Comparison of ENCODE assay signal across 8 mouse cellular contexts in the genomic region with DNA sequence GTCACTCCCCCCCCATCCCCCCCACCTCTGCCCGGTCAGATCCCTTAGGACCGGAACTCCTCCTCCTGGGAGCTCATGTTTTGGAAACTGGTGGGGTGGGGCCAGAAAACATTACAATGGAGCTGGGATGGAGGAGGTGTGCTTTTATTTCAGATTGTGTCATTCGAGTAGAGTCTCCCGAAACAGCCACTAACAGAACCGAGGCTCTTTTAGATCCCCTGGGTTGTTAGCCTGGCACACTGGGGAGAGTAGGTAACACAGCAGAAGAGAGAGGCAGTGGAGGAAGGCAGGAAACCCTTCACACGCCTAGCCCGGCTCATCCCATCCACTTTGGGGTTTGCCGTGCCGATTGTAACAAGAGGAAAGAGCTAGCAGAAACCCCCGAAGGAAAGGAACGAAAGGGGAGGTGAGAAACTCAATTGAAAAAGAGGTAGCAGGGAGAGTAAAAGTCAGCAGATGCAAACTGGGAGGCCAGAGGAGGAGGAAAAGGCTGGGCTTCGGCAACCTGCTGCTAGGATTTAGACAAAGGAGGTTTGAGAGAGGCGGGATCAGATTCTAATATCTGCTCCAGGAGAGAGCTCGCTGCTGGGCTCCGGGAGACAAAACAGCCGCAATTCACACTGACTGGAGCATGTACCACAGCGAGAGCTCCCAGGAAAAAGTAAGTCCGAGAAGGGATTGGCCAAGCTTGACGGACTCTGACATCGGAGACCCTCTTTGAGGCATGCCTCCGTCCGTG. TPM values are rescaled to one million over a fixed set of nuclear protein-coding genes. Genes with fewer than 3 reads are reported as not detected.
A peak's percentile ranks its signal among the peaks of the same experiment; 100 is the strongest.
DNase-seq lines count a peak whose midpoint lies in the region; ATAC-seq and TF ChIP-seq lines count a peak whose summit lies in the region.

No protein-coding gene starts in this region.

- H3K9ac ChIP-seq in heart, postnatal 0 days (replicated peaks; ENCODE audit: low read depth, low read length), result peak overlapping the region; percentile 56
- H3K9ac ChIP-seq in liver, embryonic 12.5 days, result 0 out of 2 replicates have a peak overlapping the region, but pooled peaks have one; percentile 0
- peak overlapping the region; percentile 53 for H3K9ac ChIP-seq in neural tube, embryonic 12.5 days

- no peaks in the 10 kb centered on the region for H3K27me3 ChIP-seq in heart, postnatal 0 days (ENCODE audit: control insufficient read depth, insufficient read depth, low read length)
- H3K27me3 ChIP-seq in liver, embryonic 12.5 days (replicated peaks), result peaks cover 29% of the 10 kb centered on the region
- no peaks in the 10 kb centered on the region for H3K27me3 ChIP-seq in neural tube, embryonic 12.5 days (replicated peaks)

- TF ChIP-seq CTCF in heart, postnatal 0 days (IDR thresholded peaks at IDR 0.05; ENCODE audit: low read depth), result no peak

- H3K36me3 ChIP-seq in heart, postnatal 0 days (replicated peaks; ENCODE audit: control insufficient read depth, insufficient read depth, low read length), result no peaks in the 10 kb centered on the region
- H3K36me3 ChIP-seq in liver, embryonic 12.5 days, result no peaks in the 10 kb centered on the region
- no peaks in the 10 kb centered on the region for H3K36me3 ChIP-seq in neural tube, embryonic 12.5 days

- H3K27ac ChIP-seq in heart, postnatal 0 days (ENCODE audit: low read depth), result peak overlapping the region; percentile 52
- no peak overlapping the region for H3K27ac ChIP-seq in liver, embryonic 12.5 days
- no peak overlapping the region for H3K27ac ChIP-seq in neural tube, embryonic 12.5 days

- peaks cover 20% of the 10 kb centered on the region for H3K4me1 ChIP-seq in heart, postnatal 0 days (ENCODE audit: control insufficient read depth, insufficient read depth)
- peaks cover 6% of the 10 kb centered on the region; the same call in 1 of the 2 replicates for H3K4me1 ChIP-seq in liver, embryonic 12.5 days
- H3K4me1 ChIP-seq in neural tube, embryonic 12.5 days, result peaks cover 18% of the 10 kb centered on the region; the same call in 1 of the 2 replicates

- no peaks in the 10 kb centered on the region for H3K9me3 ChIP-seq in heart, postnatal 0 days (replicated peaks; ENCODE audit: control insufficient read depth, low read length)
- H3K9me3 ChIP-seq in liver, embryonic 12.5 days (replicated peaks), result no peaks in the 10 kb centered on the region
- no peaks in the 10 kb centered on the region for H3K9me3 ChIP-seq in neural tube, embryonic 12.5 days

- TF ChIP-seq EP300 in heart, postnatal 0 days (IDR thresholded peaks at IDR 0.05; ENCODE audit: low read depth), result no peak

- DNase-seq in adrenal gland, postnatal 10 days, result peak; percentile 18
- DNase-seq in adrenal gland, adult 8-10 months, result no peak
- DNase-seq in embryo, embryonic 10.5 days (ENCODE audit: low spot score), result peak; percentile 71
- DNase-seq in heart, postnatal 0 days (ENCODE audit: low spot score), result peak; percentile 31
- no peak for DNase-seq in gastrocnemius, postnatal 10 days

- peak; percentile 54 for ATAC-seq in heart, postnatal 0 days (ENCODE audit: insufficient read depth, low read depth)
- ATAC-seq in liver, embryonic 12.5 days, result no peak
- peak; percentile 48 for ATAC-seq in neural tube, embryonic 12.5 days (ENCODE audit: low FRiP score, low read depth)
- ATAC-seq in CD4-positive, CD25-positive, alpha-beta regulatory T cell, adult 4 months, result no peak

- 2% methylated on average over 22 of the region's 22 CpGs for WGBS in heart, postnatal 0 days
- 6% methylated on average over 22 of the region's 22 CpGs for WGBS in liver, embryonic 12.5 days (ENCODE audit: insufficient replicate concordance)
- WGBS in neural tube, embryonic 12.5 days, result 2% methylated on average over 22 of the region's 22 CpGs

- H3K4me3 ChIP-seq in heart, postnatal 0 days (ENCODE audit: low read depth, low read length), result peak overlapping the region; percentile 41
- peak overlapping the region; percentile 15 for H3K4me3 ChIP-seq in liver, embryonic 12.5 days
- peak overlapping the region; percentile 24; the same call in 1 of the 2 replicates for H3K4me3 ChIP-seq in neural tube, embryonic 12.5 days

- H3K4me2 ChIP-seq in heart, postnatal 0 days (ENCODE audit: low read depth, low read length), result peak overlapping the region; percentile 71
- peak overlapping the region; percentile 44 for H3K4me2 ChIP-seq in liver, embryonic 12.5 days
- peak overlapping the region; percentile 54 for H3K4me2 ChIP-seq in neural tube, embryonic 12.5 days (replicated peaks)

RNA-seq across cellular contexts. Expression of a gene that starts 27.3 kb away (rescaled TPM):
- total RNA-seq in adrenal gland, postnatal 10 days (2021), result 10 to 100 TPM; 11.3 to 12.8 TPM
- total RNA-seq in adrenal gland, adult 8-10 months (2022), result 1 to 10 TPM; 4.8 to 9.1 (median 7.1) TPM
- 12.9 and 15.5 TPM in 2 replicates for total RNA-seq in heart, postnatal 0 days (2014; rRNA removed; ENCODE audit: low replicate concordance)
- polyA plus RNA-seq in heart, postnatal 0 days (2015; fragmentation: Nextera tagmentation; extraction: Ambion mirVana), result 2.8 and 3.1 TPM in 2 replicates
- polyA plus RNA-seq in liver, embryonic 12.5 days (2016; fragmentation: Nextera tagmentation; extraction: Ambion mirVana), result 1.5 TPM in 2 replicates
- 4.7 and 4.8 TPM in 2 replicates for polyA plus RNA-seq in neural tube, embryonic 12.5 days (2016; fragmentation: Nextera tagmentation; extraction: Ambion mirVana)
- 1 to 10 TPM; 4.5 to 5.1 TPM for total RNA-seq in gastrocnemius, postnatal 10 days (2021)
- under 1 TPM; 0.20 to 0.39 TPM for polyA plus RNA-seq in CD4-positive, CD25-positive, alpha-beta regulatory T cell, adult 4 months (2017; shearing (Covaris generic))

Comparison
In these comparisons a context has a peak if more than half of its experiments do, and no peak if none do; other contexts are left out.
1. DNase-seq: peak in adrenal gland, postnatal 10 days (single experiment), embryo, embryonic 10.5 days (single experiment) and heart, postnatal 0 days (single experiment); none in adrenal gland, adult 8-10 months (single experiment) and gastrocnemius, postnatal 10 days (single experiment).
2. ATAC-seq: peak in heart, postnatal 0 days (single experiment) and neural tube, embryonic 12.5 days (single experiment); none in liver, embryonic 12.5 days (single experiment) and CD4-positive, CD25-positive, alpha-beta regulatory T cell, adult 4 months (single experiment).
3. H3K9ac ChIP-seq: peak in every context shown above with its lines; median percentile 56 in heart, postnatal 0 days; 53 in neural tube, embryonic 12.5 days; 0 in liver, embryonic 12.5 days.
4. Peak in every context shown above with its lines, with median percentiles within 50 percentile points of each other: H3K4me2 ChIP-seq and H3K4me3 ChIP-seq.